Mouse (Mus musculus) hindbrain, embryonic 13.5 days (tissue): Measurements from ENCODE around the gene Nup88. TPM values are rescaled to one million over a fixed set of nuclear protein-coding genes. Genes with fewer than 3 reads are reported as not detected.

ENCODE experiments used
- ATAC-seq: fragments of 200-750 bp; cut with Nextera tagmentation; 2 replicates; pipeline ENCODE4 v1.8.0; 2017; ENCODE audit warnings: moderate TSS enrichment; ENCODE audit not compliant: low FRiP score
- H3K27ac ChIP-seq: fragments of 300-500 bp; sonication (generic); 2 replicates; pipeline ENCODE4 v1.5.1; 2015; ENCODE audit warnings: inconsistent platforms, mild to moderate bottlenecking, moderate library complexity
- H3K27me3 ChIP-seq: fragments of 300-500 bp; sonication (generic); 2 replicates; pipeline ENCODE4 v1.6.1; 2015; ENCODE audit warnings: mild to moderate bottlenecking, inconsistent platforms
- H3K36me3 ChIP-seq: fragments of 300-500 bp; sonication (generic); 2 replicates; pipeline ENCODE4 v1.6.1; 2015; ENCODE audit warnings: mild to moderate bottlenecking, inconsistent platforms
- H3K4me1 ChIP-seq: fragments of 300-500 bp; sonication (generic); replicated peaks from 2 replicates; pipeline ENCODE4 v1.6.1; 2015; ENCODE audit warnings: inconsistent platforms
- H3K4me2 ChIP-seq: fragments of 300-500 bp; sonication (generic); 2 replicates; pipeline ENCODE4 v1.6.1; 2015; ENCODE audit warnings: inconsistent platforms, mild to moderate bottlenecking, moderate library complexity
- H3K4me3 ChIP-seq: fragments of 300-500 bp; sonication (generic); 2 replicates; pipeline ENCODE4 v1.5.1; 2015; ENCODE audit warnings: mild to moderate bottlenecking, inconsistent platforms
- H3K9ac ChIP-seq: fragments of 300-500 bp; sonication (generic); 2 replicates; pipeline ENCODE4 v1.6.1; 2015; ENCODE audit warnings: mild to moderate bottlenecking, inconsistent platforms
- H3K9me3 ChIP-seq: fragments of 300-500 bp; sonication (generic); 2 replicates; pipeline ENCODE4 v1.6.1; 2016; ENCODE audit warnings: inconsistent platforms
- WGBS: fragments of 180-500 bp; shearing (Covaris S2); methylation state at CpG from one replicate; pipeline ENCODE4 v1.1.7; 2015; 5-methylcytosine and 5-hydroxymethylcytosine counted together
- polyA plus RNA-seq: library from polyadenylated mRNA; unstranded; fragments of >200 nt; fragmentation: Nextera tagmentation; extraction: Ambion mirVana; gene quantifications from 2 replicates; pipeline ENCODE4 v1.2.1, GENCODE M21; 2015

Nup88 gene
- polyA plus RNA-seq: 121 and 131 TPM in 2 replicates

DNA sequence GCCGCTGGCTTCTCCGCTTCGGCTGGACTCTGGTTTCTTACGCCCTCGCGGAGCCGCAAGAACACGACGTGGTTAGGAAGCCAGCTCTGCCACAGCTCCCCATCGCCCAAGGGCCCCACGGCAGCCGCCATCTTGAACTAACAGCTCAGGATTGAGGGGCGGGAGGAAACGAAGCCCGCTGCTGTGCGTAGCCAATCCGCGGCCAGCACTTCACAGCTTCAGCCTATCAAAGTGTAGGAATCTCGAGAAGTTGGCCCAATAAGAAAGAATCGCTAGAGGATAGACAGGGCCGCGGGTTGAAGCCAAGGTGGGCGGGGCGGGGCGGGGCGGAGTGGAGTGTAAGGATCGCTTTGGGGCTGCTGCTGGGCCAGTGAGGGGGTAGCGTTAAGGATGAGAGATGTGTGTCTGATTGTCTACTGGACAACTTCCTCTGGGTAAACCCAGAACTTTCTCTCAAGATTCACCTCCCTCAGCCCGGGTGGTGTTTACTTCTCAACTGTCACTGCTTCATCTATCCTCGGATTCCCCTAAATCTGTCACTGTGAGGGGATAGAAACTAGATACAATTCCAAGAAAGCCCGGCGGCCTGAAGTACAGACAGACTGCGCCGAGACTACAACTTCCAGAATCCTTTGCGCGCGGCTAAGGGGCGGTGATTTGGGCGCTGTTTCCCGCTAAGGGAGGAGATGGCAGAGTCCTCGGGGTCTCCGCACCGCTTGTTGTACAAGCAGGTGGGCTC is at the start of gene Nup88, which contains the start of gene Rpain:
TSS of gene Nup88 (minus strand) at position 153 of the 739 bp plus-strand sequence.
TSS of gene Rpain (plus strand) at position 393 of the 739 bp plus-strand sequence.
- Histone ChIP-seq H3K27me3 (no peaks in the 10 kb centered on the region), H3K9ac (peak within 1 kb of the TSS; percentile 93), H3K27ac (peak within 1 kb of the TSS; percentile 95), H3K4me1 (peaks cover 24% of the 10 kb centered on the region), H3K9me3 (no peaks in the 10 kb centered on the region), H3K4me2 (peak within 1 kb of the TSS; percentile 85), H3K4me3 (peak within 1 kb of the TSS; percentile 87), H3K36me3 (peaks cover 39% of the 10 kb centered on the region)
- WGBS: under 1% methylated on average over 43 of the region's 43 CpGs
- ATAC-seq: peak; percentile 99

DNA sequence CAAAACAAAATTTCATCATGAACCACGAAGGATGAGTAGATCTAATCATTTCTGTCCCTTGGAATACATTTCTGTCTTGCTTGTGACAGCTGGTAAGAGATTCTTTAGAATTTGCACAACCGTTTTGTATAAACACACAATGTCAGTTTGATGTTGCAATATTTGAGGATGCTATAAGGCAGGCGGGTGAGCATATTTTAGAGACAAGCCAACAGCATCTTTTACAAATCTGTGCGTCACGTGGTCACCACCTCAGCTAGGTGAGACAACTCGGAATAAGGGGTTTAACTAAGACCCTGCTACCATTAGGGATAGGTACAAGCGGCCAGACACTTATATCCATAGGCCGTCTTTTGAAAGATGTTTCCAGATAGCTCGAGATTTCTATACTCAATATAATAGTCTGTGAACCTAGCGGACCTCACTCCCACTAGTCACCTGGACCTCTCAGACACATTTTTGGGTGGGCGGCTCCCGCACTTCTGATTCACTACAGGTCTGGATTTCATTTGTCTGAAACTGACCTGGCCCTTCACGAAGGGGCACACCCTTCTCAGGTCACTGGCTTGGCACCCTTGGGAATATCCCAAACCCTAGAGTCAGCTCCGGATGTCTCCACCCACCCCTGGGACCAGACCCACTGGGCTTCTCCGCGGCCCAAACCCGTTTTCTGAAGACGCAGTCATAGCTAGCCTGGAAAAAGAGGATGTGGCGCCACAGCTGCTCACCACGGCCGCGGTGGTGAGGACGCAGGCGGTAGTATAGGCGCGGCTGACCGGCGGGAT is 48.8 kb upstream of the Nup88 start:
- Histone ChIP-seq H3K4me2 (peak overlapping the region; percentile 81), H3K27ac (peak overlapping the region; percentile 88), H3K9me3 (no peaks in the 10 kb centered on the region), H3K4me1 (peaks cover 45% of the 10 kb centered on the region), H3K27me3 (no peaks in the 10 kb centered on the region), H3K4me3 (peak overlapping the region; percentile 90), H3K9ac (peak overlapping the region; percentile 89), H3K36me3 (peaks cover 14% of the 10 kb centered on the region)
- WGBS: 5% methylated on average over 28 of the region's 28 CpGs
- no peak for ATAC-seq

DNA sequence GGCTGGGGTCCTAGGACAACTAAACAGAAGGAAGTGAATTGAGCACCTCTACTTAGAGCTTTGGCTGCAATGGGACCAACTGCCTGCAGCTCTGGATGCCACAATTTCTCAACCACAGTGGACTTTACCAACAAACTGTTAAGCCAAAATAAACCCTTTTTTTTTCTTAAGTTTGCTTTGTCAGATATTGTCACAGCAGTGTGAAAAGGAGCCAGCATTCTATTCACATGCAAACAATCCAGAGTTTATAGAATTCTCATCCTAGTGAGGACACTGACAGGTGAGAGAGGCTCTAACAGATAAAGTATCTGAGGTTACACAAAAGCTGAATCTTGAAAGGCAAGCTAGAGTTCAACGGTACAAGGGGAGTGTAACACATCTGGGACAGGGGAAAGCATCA is 47.3 kb upstream of the Nup88 start:
- no peak overlapping the region for H3K27ac ChIP-seq
- H3K9ac ChIP-seq: no peak overlapping the region
- no peaks in the 10 kb centered on the region for H3K9me3 ChIP-seq
- no peaks in the 10 kb centered on the region for H3K27me3 ChIP-seq
- no peak for ATAC-seq
- peaks cover 42% of the 10 kb centered on the region for H3K4me1 ChIP-seq
- no peak overlapping the region; the same call in 1 of the 2 replicates for H3K4me2 ChIP-seq
- no peak overlapping the region for H3K4me3 ChIP-seq
- H3K36me3 ChIP-seq: peaks cover 16% of the 10 kb centered on the region
- WGBS: 84% methylated on average over 1 of the region's 1 CpGs

DNA sequence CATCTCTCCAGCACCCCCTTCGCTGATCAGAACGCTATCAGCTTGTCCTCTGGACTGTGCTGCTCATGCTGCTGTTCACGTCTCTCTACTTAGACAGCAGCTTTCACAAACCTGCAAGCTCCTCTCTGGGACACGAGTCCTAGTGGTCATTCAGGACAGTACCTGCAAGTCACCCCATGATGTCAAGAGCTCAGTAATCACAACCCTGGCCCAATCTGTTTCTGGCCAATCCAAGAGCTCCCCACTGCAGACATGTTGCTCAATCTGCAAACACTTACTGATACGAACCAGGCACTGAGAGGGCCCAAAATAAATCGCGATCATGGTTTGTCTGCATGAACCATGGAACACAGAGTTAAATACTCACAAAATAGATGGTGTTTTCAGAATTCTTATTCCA is 43.0 kb upstream of the Nup88 start:
- 95% methylated on average over 7 of the region's 7 CpGs for WGBS
- H3K4me1 ChIP-seq: peaks cover 20% of the 10 kb centered on the region
- H3K4me3 ChIP-seq: no peak overlapping the region
- no peak overlapping the region for H3K27ac ChIP-seq
- no peak overlapping the region for H3K9ac ChIP-seq
- no peak overlapping the region for H3K4me2 ChIP-seq
- H3K36me3 ChIP-seq: peaks cover 51% of the 10 kb centered on the region
- no peak for ATAC-seq
- H3K9me3 ChIP-seq: no peaks in the 10 kb centered on the region
- no peaks in the 10 kb centered on the region for H3K27me3 ChIP-seq

DNA sequence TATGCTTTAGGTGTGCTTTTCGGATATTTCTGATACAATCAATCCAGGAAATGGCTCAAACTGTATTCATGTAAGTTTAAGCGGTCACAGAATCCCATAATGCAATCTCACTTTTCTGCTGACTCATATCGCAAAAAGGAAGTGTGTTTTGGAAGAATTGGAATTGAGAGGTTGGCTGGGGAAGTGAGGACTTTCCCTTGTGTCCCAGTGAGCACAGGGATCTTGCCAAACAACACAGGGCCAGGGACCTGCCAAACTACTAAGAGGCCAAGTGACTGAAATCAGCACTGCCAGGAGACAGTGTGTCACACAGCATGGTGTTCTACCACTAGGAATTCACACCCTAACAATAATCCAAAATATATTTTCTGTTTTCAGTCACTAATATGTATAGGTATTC is 38.5 kb upstream of the Nup88 start:
- H3K4me2 ChIP-seq: no peak overlapping the region
- 97% methylated on average over 3 of the region's 3 CpGs for WGBS
- no peak overlapping the region for H3K4me3 ChIP-seq
- H3K9ac ChIP-seq: no peak overlapping the region
- H3K27me3 ChIP-seq: no peaks in the 10 kb centered on the region
- H3K36me3 ChIP-seq: peaks cover 53% of the 10 kb centered on the region
- no peaks in the 10 kb centered on the region for H3K9me3 ChIP-seq
- no peak overlapping the region for H3K27ac ChIP-seq
- no peak for ATAC-seq
- peaks cover 9% of the 10 kb centered on the region for H3K4me1 ChIP-seq

DNA sequence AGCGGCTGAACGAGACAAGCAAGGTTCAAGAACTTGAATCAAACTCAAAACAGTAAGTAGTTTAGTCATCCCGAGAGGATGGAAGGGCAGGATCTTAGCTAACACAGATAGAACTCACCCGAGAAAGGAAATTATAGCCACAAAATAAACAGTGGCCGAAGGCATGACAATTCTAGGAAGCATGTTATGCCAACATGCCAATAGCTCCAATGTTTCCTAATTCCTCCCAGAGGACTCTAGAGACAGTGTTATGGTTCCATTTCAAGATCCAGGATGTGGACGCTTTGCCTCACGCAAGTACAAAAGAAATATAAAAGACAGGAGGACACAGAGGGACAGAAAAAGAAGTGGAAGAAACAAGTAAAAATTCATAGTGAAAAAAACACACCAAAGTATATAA is 38.1 kb upstream of the Nup88 start:
- no peak overlapping the region for H3K4me3 ChIP-seq
- H3K9ac ChIP-seq: peak overlapping the region; percentile 13; the same call in 1 of the 2 replicates
- H3K27me3 ChIP-seq: no peaks in the 10 kb centered on the region
- no peak overlapping the region for H3K27ac ChIP-seq
- H3K4me1 ChIP-seq: peaks cover 14% of the 10 kb centered on the region
- peaks cover 52% of the 10 kb centered on the region for H3K36me3 ChIP-seq
- 94% methylated on average over 7 of the region's 7 CpGs for WGBS
- no peak overlapping the region for H3K4me2 ChIP-seq
- H3K9me3 ChIP-seq: no peaks in the 10 kb centered on the region
- ATAC-seq: no peak

DNA sequence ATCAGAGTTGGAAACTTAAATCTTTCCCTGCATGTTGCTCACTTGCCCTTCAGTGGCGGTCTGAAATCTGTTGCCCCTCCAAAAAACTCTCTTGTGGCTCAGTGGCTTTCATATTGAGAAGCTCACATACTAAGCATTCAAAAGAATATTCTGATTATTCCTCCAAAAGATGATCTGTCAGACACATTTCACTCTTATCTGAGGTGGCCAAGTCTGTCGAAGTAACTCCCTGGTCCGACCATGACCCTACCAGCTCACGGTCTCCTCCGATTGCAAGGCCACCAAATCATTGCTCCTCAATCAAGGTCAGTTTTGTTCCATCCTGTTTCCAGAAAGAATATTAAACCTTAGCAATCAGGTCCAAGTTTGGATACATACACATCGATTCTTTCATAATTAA is 37.3 kb upstream of the Nup88 start:
- no peak overlapping the region for H3K27ac ChIP-seq
- H3K9me3 ChIP-seq: no peaks in the 10 kb centered on the region
- H3K4me1 ChIP-seq: peaks cover 22% of the 10 kb centered on the region
- H3K27me3 ChIP-seq: no peaks in the 10 kb centered on the region
- no peak overlapping the region for H3K4me3 ChIP-seq
- ATAC-seq: no peak
- peaks cover 44% of the 10 kb centered on the region for H3K36me3 ChIP-seq
- no peak overlapping the region for H3K9ac ChIP-seq
- 95% methylated on average over 6 of the region's 6 CpGs for WGBS
- H3K4me2 ChIP-seq: no peak overlapping the region

DNA sequence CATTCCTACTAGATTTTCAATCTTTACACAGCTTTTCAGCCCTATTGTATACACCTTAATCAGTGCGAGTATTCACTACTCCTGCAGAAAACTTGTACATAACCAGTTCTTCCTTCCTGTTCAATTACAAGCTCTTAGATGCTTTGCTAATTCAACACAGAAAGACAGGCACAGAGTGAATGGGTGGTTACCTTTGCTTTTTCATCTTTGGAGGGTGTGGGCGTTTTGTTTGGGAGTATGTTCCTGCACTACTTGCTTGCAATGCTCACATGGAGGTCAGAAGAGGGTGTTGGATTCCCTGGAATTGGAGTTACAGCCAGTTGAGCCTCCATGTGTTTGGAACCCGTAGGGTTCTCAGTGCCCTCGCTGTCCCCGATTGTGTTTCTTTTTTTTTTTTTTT is 35.3 kb upstream of the Nup88 start:
- peaks cover 28% of the 10 kb centered on the region for H3K4me1 ChIP-seq
- no peak for ATAC-seq
- H3K9me3 ChIP-seq: no peaks in the 10 kb centered on the region
- H3K27ac ChIP-seq: peak overlapping the region; percentile 55; the same call in 1 of the 2 replicates
- peak overlapping the region; percentile 46; the same call in 1 of the 2 replicates for H3K9ac ChIP-seq
- H3K4me2 ChIP-seq: peak overlapping the region; percentile 53
- 66% methylated on average over 5 of the region's 5 CpGs for WGBS
- H3K36me3 ChIP-seq: peaks cover 33% of the 10 kb centered on the region
- H3K4me3 ChIP-seq: peak overlapping the region; percentile 89
- no peaks in the 10 kb centered on the region for H3K27me3 ChIP-seq

DNA sequence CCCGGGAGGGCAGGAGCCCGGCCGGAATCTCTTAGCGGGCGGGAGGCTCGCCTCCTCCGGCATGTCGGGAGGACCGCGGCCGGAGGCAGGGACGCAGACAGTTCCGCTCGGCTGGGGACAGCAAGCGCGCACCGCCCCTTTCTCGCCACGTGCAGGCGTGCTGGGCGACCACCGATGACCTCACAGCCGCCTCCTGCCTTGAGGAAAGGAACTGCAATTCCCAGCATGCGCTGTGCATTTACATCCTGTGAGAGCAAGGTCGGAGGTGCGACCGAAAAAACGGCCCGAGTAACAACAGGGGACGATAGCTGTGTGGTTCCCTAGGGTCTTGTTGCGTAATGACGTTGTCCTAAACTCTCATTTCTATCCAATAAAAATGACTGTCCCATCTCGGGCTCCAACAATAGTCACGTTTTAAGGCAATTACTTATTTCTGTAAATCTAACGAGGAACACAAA is 34.6 kb upstream of the Nup88 start, which contains the start of gene Dhx33:
TSS of gene Dhx33 (minus strand) at position 122 of the 458 bp plus-strand sequence.
- Histone ChIP-seq H3K4me3 (peak within 1 kb of the TSS; percentile 89), H3K27ac (peak within 1 kb of the TSS; percentile 80), H3K27me3 (no peaks in the 10 kb centered on the region), H3K4me2 (peak within 1 kb of the TSS; percentile 84), H3K9me3 (no peaks in the 10 kb centered on the region), H3K36me3 (peaks cover 33% of the 10 kb centered on the region), H3K4me1 (peaks cover 28% of the 10 kb centered on the region), H3K9ac (peak within 1 kb of the TSS; percentile 87)
- WGBS: under 1% methylated on average over 35 of the region's 35 CpGs
- ATAC-seq: peak; percentile 98

DNA sequence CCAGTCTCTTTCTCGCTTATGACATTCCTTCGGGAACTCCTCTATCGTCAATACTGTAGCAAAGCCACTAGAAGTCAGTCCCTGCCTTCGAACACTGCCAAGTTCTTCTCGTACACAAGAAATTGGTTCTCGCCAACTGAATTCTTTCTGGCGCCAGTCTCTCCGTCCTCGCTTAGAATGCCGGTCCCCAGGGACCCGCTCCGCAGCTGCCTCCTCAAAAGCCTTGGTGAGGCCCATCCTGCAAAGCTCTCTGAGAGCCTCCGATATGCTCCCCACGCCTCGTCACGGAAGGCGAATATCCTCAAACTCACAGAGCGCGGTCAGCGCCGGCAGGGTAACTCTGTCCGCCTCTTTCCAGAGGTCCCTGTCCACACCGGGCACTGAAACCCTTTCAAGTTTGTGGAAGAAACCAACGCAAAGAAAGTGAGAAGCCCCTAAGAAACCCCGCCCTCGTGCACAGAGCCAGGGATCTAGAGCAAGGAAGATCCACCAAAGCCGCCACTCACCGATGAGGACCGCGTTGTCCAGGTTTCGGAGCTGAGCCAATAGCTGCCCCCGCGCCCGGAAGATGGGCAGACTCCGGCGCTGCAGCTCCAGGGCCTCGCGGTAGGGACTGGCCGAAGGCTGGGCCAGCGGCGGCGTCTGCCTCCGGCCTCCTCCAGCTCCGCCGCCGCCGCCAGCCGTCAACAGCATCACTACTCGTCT is 34.0 kb upstream of the Nup88 start:
- Histone ChIP-seq H3K9me3 (no peaks in the 10 kb centered on the region), H3K9ac (peak overlapping the region; percentile 87), H3K4me3 (peak overlapping the region; percentile 89), H3K4me2 (peak overlapping the region; percentile 84), H3K27ac (peak overlapping the region; percentile 80), H3K36me3 (peaks cover 34% of the 10 kb centered on the region), H3K27me3 (no peaks in the 10 kb centered on the region), H3K4me1 (peaks cover 28% of the 10 kb centered on the region)
- WGBS: under 1% methylated on average over 49 of the region's 49 CpGs
- ATAC-seq: peak; percentile 87

DNA sequence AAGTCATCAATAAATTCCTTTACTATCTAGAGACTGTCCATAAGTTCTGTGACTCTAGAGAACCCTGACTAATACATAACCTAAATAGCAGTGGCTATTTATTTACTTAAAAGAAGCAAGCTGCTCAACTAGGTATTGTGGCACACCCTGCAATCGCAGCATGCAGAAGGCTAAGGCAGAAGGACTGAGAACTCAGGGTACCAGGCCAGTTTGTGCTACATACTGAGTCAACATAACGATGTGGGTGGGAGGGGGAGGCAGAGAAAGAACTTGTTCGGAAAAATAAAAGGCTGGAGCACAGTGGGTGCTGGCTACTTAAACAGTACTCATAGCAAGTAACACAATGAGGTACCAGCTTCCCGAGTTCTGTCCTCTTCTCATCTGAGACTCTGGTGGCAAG is 31.4 kb upstream of the Nup88 start:
- ATAC-seq: no peak
- Histone ChIP-seq H3K27ac (no peak overlapping the region), H3K9me3 (no peaks in the 10 kb centered on the region), H3K27me3 (no peaks in the 10 kb centered on the region), H3K4me1 (peaks cover 28% of the 10 kb centered on the region), H3K36me3 (peaks cover 38% of the 10 kb centered on the region), H3K4me2 (no peak overlapping the region), H3K4me3 (no peak overlapping the region), H3K9ac (no peak overlapping the region)
- WGBS: 94% methylated on average over 4 of the region's 4 CpGs
